Mouse (Mus musculus): ENCODE results near the gene Gm21820. TPM values are rescaled to one million over a fixed set of nuclear protein-coding genes. Genes with fewer than 3 reads are reported as not detected.
"Not testable (repeated sequence)": the region's sequence is repeated elsewhere in the genome, so short reads cannot be mapped to it uniquely, and the experiment has no call there.

Gm21820 gene
- not detected for total RNA-seq (2021)

GRCm38 (mm10) chrY:5249341-5249740, at the start of gene Gm21820:
Gene Gm21820, minus strand, starts transcription at chrY:5249441.
- intact Hi-C loops (cut with DNase I); DNase-seq (ENCODE audit: low spot score in 2 of 2): not testable (repeated sequence)

Other genes starting within 250 kb of the Gm21820 start
- not detected for gene Gm20918, start 205.5 kb downstream of the Gm21820 start, total RNA-seq (2021)